ENCODE assay signal across 8 mouse cellular contexts in genomic region chr4:128654505-128655381, GRCm38 (mm10). TPM values are rescaled to one million over a fixed set of nuclear protein-coding genes. Genes with fewer than 3 reads are reported as not detected.
A peak's percentile ranks its signal among the peaks of the same experiment; 100 is the strongest.
DNase-seq lines count a peak whose midpoint lies in the region; ATAC-seq and TF ChIP-seq lines count a peak whose summit lies in the region.

Phc2 (plus strand) TSS chr4:128654702.

- peak within 1 kb of the TSS; percentile 58 for H3K4me3 ChIP-seq in hindbrain, postnatal 0 days (ENCODE audit: low read length)

- no peaks in the 10 kb centered on the region for H3K9me3 ChIP-seq in hindbrain, postnatal 0 days (ENCODE audit: low read length)

- peak within 1 kb of the TSS; percentile 73 for H3K9ac ChIP-seq in hindbrain, postnatal 0 days (replicated peaks; ENCODE audit: low read length)

- peak; percentile 27; the same call in 1 of the 2 replicates for TF ChIP-seq CTCF in hindbrain, postnatal 0 days (IDR thresholded peaks at IDR 0.05; ENCODE audit: low read depth)

- H3K27ac ChIP-seq in hindbrain, postnatal 0 days, result peak within 1 kb of the TSS; percentile 74

- no peaks in the 10 kb centered on the region for H3K36me3 ChIP-seq in hindbrain, postnatal 0 days (ENCODE audit: insufficient read depth, low read length)

- under 1% methylated on average over 77 of the region's 85 CpGs for WGBS in hindbrain, postnatal 0 days

- peak within 1 kb of the TSS; percentile 73 for H3K4me2 ChIP-seq in hindbrain, postnatal 0 days (ENCODE audit: low read depth, low read length)

- H3K4me1 ChIP-seq in hindbrain, postnatal 0 days (ENCODE audit: insufficient read depth, low read length), result peaks cover 4% of the 10 kb centered on the region; the same call in 1 of the 2 replicates

- DNase-seq in adrenal gland, adult (ENCODE audit: inconsistent age in 2 of 2, low spot score in 1 of 2), result peak; percentile 96 to 98
- DNase-seq in embryo, embryonic 10 days (ENCODE audit: low spot score), result peak; percentile 98
- peak; percentile 82 to 85 for DNase-seq in gastrocnemius, adult 8-10 months (ENCODE audit: low spot score in 2 of 2)
- DNase-seq in hindbrain, postnatal 0 days (ENCODE audit: low spot score), result peak; percentile 97
- peak; percentile 94 to 97 for DNase-seq in left cerebral cortex, adult 18-20 months (ENCODE audit: low spot score in 2 of 2)
- DNase-seq in lung, postnatal 4 days, result peak; percentile 95 to 97
- DNase-seq in retina, postnatal 1 day, result peak; percentile 98
- DNase-seq in thymus, postnatal 4 days, result peak; percentile 96

- no peaks in the 10 kb centered on the region for H3K27me3 ChIP-seq in hindbrain, postnatal 0 days (ENCODE audit: insufficient read depth, low read length)

- peak; percentile 97 for ATAC-seq in hindbrain, postnatal 0 days

RNA-seq across cellular contexts. Expression of gene Phc2, which starts in this region (rescaled TPM):
- total RNA-seq in gastrocnemius, adult 8-10 months (2022), result 10 to 100 TPM; 12.3 to 18.1 (median 14.6) TPM
- total RNA-seq in hindbrain, postnatal 0 days (2014; rRNA removed), result 103 and 125 TPM in 2 replicates
- 46.1 and 50.7 TPM in 2 replicates for polyA plus RNA-seq in hindbrain, postnatal 0 days (2015; fragmentation: Nextera tagmentation; extraction: Ambion mirVana)
- total RNA-seq in left cerebral cortex, adult 18-20 months (2021), result 10 to 100 TPM; 89.1 to 89.2 TPM

Comparison
In these comparisons a context has a peak if more than half of its experiments do, and no peak if none do; other contexts are left out.
1. Peak in every context shown above with its lines: DNase-seq, ATAC-seq, H3K4me3 ChIP-seq and H3K27ac ChIP-seq.